Mouse (Mus musculus) MEL (cell line): ENCODE measurements around the gene Stx4a. TPM values are rescaled to one million over a fixed set of nuclear protein-coding genes. Genes with fewer than 3 reads are reported as not detected.

Experiments
- DNase-seq: peaks from one replicate; pipeline ENCODE4 v3.0.0; 2011; ENCODE audit warnings: low read depth, low spot score
- H3K27ac ChIP-seq: 2 replicates; pipeline ENCODE4 v1.5.1; 2012; ENCODE audit warnings: low read depth, mild to moderate bottlenecking, control low read depth, low read length, moderate library complexity; ENCODE audit not compliant: control insufficient read depth
- H3K27me3 ChIP-seq, 2 experiments: fragments of 150-350 bp in 1 of 2; sonication (generic) in 1 of 2; 2 replicates each; pipeline ENCODE4 v1.6.1; 2012; ENCODE audit warnings: low read length in 2 of 2, mild to moderate bottlenecking in 2 of 2, improper control_type of control experiment in 1 of 2, moderate library complexity in 1 of 2; ENCODE audit not compliant: insufficient read depth in 2 of 2, control insufficient read depth in 1 of 2
- H3K36me3 ChIP-seq, 2 experiments: 2 replicates each; pipeline ENCODE4 v1.6.1; 2012 to 2014; ENCODE audit warnings: low read length in 2 of 2, improper control_type of control experiment in 1 of 2, inconsistent platforms in 1 of 2, mild to moderate bottlenecking in 1 of 2; ENCODE audit not compliant: insufficient read depth in 2 of 2, control insufficient read depth in 1 of 2
- H3K4me1 ChIP-seq, 2 experiments: fragments of 150-350 bp in 1 of 2; sonication (generic) in 1 of 2; 2 replicates each; pipeline ENCODE4 v1.6.1; 2012; ENCODE audit warnings: low read length in 2 of 2, improper control_type of control experiment in 1 of 2, mild to moderate bottlenecking in 1 of 2; ENCODE audit not compliant: insufficient read depth in 2 of 2, control insufficient read depth in 1 of 2
- H3K4me3 ChIP-seq, 2 experiments: fragments of 150-350 bp in 1 of 2; sonication (generic) in 1 of 2; 2 replicates each; pipeline ENCODE4 v1.5.1; 2012; ENCODE audit warnings: low read depth in 2 of 2, low read length in 2 of 2, mild to moderate bottlenecking in 2 of 2, moderate library complexity in 2 of 2, control low read depth in 1 of 2, improper control_type of control experiment in 1 of 2; ENCODE audit not compliant: control insufficient read depth in 1 of 2, insufficient read depth in 1 of 2
- H3K79me2 ChIP-seq: 2 replicates; pipeline ENCODE4 v1.6.1; 2012; ENCODE audit warnings: mild to moderate bottlenecking, low read length, moderate library complexity; ENCODE audit not compliant: control insufficient read depth, poor library complexity, insufficient read depth
- H3K9ac ChIP-seq: 2 replicates; pipeline ENCODE4 v1.6.1; 2012; ENCODE audit warnings: low read depth, mild to moderate bottlenecking, control low read depth, low read length, moderate library complexity; ENCODE audit not compliant: control insufficient read depth, poor library complexity, severe bottlenecking
- H3K9me3 ChIP-seq: fragments of 150-350 bp; sonication (generic); replicated peaks from 2 replicates; pipeline ENCODE4 v1.6.1; 2012; ENCODE audit warnings: mild to moderate bottlenecking, low read length, improper control_type of control experiment, moderate library complexity; ENCODE audit not compliant: insufficient read depth
- CHD2 ChIP-seq: IDR thresholded peaks from 2 replicates; pipeline ENCODE4 v1.6.1; 2011; ENCODE audit warnings: low read length, improper control_type of control experiment
- EP300 ChIP-seq, 2 experiments: IDR thresholded peaks; 2 replicates each; pipeline ENCODE4 v1.6.1; 2011; ENCODE audit warnings: improper control_type of control experiment in 2 of 2, low read length in 2 of 2, low read depth in 1 of 2, mild to moderate bottlenecking in 1 of 2
- ETS1 ChIP-seq: IDR thresholded peaks from 2 replicates; pipeline ENCODE4 v1.6.1; 2012; ENCODE audit warnings: low read depth, mild to moderate bottlenecking, inconsistent platforms, low read length, improper control_type of control experiment, moderate library complexity
- HCFC1 ChIP-seq: IDR thresholded peaks from 2 replicates; pipeline ENCODE4 v1.6.1; 2012; ENCODE audit warnings: low read depth, mild to moderate bottlenecking, inconsistent platforms, low read length, improper control_type of control experiment, moderate library complexity
- JUND ChIP-seq: IDR thresholded peaks from 2 replicates; pipeline ENCODE4 v1.6.1; 2011; ENCODE audit warnings: low read depth, mild to moderate bottlenecking, improper control_type of control experiment, low read length
- MAX ChIP-seq: IDR thresholded peaks from 2 replicates; pipeline ENCODE4 v1.6.1; 2011; ENCODE audit warnings: low read length, improper control_type of control experiment
- MAZ ChIP-seq: IDR thresholded peaks from 2 replicates; pipeline ENCODE4 v1.6.1; 2012; ENCODE audit warnings: low read depth, mild to moderate bottlenecking, inconsistent platforms, low read length, improper control_type of control experiment
- MEF2A ChIP-seq: IDR thresholded peaks from 2 replicates; pipeline ENCODE4 v1.6.1; 2014; ENCODE audit warnings: low read depth, mild to moderate bottlenecking, inconsistent platforms, low read length, improper control_type of control experiment; ENCODE audit not compliant: poor library complexity, insufficient replicate concordance, severe bottlenecking; ENCODE audit errors: extremely low read depth
- MXI1 ChIP-seq: IDR thresholded peaks from 2 replicates; pipeline ENCODE4 v1.6.1; 2011; ENCODE audit warnings: mild to moderate bottlenecking, low read depth, low read length, improper control_type of control experiment
- MYC ChIP-seq: IDR thresholded peaks from 2 replicates; pipeline ENCODE4 v1.6.1; 2011; ENCODE audit warnings: low read depth, mild to moderate bottlenecking, low read length, improper control_type of control experiment, moderate library complexity
- NRF1 ChIP-seq: IDR thresholded peaks from 2 replicates; pipeline ENCODE4 v1.6.1; 2014; ENCODE audit warnings: low read depth, mild to moderate bottlenecking, inconsistent platforms, low read length, improper control_type of control experiment, moderate library complexity; ENCODE audit not compliant: poor library complexity, insufficient read depth, severe bottlenecking
- POLR2A ChIP-seq, 2 experiments: IDR thresholded peaks; 2 replicates each; pipeline ENCODE4 v1.6.1; 2011 to 2012; ENCODE audit warnings: low read length in 2 of 2, mild to moderate bottlenecking in 2 of 2, control low read depth in 1 of 2, improper control_type of control experiment in 1 of 2, low read depth in 1 of 2, moderate library complexity in 1 of 2; ENCODE audit not compliant: control insufficient read depth in 1 of 2, insufficient read depth in 1 of 2, poor library complexity in 1 of 2
- POLR2AphosphoS5 ChIP-seq: IDR thresholded peaks from 2 replicates; pipeline ENCODE4 v1.6.1; 2012; ENCODE audit warnings: low read depth, borderline replicate concordance, mild to moderate bottlenecking, inconsistent platforms, low read length, moderate library complexity, mixed read lengths
- RCOR1 ChIP-seq: IDR thresholded peaks from 2 replicates; pipeline ENCODE4 v1.6.1; 2012; ENCODE audit warnings: low read depth, mild to moderate bottlenecking, inconsistent platforms, low read length, improper control_type of control experiment
- TAL1 ChIP-seq: IDR thresholded peaks from 2 replicates; pipeline ENCODE4 v1.6.1; 2012; ENCODE audit warnings: mild to moderate bottlenecking, inconsistent platforms, low read length, moderate library complexity, mixed read lengths
- TCF12 ChIP-seq: IDR thresholded peaks from 2 replicates; pipeline ENCODE4 v1.6.1; 2014; ENCODE audit warnings: low read depth, mild to moderate bottlenecking, inconsistent platforms, low read length, improper control_type of control experiment, moderate library complexity
- USF2 ChIP-seq, 2 experiments: IDR thresholded peaks; 2 replicates each; pipeline ENCODE4 v1.6.1; 2011 to 2012; ENCODE audit warnings: improper control_type of control experiment in 2 of 2, low read length in 2 of 2, borderline replicate concordance in 1 of 2, inconsistent platforms in 1 of 2, low read depth in 1 of 2, mild to moderate bottlenecking in 1 of 2; ENCODE audit not compliant: insufficient read depth in 1 of 2
- ZKSCAN1 ChIP-seq: IDR thresholded peaks from 2 replicates; pipeline ENCODE4 v1.6.1; 2012; ENCODE audit warnings: low read depth, mild to moderate bottlenecking, inconsistent platforms, low read length, improper control_type of control experiment, moderate library complexity
- polyA plus RNA-seq, 2 experiments: library from polyadenylated mRNA; stranded (reverse) in 1 of 2; unstranded in 1 of 2; fragments of >175 nt in 1 of 2; fragments of >200 nt in 1 of 2; gene quantifications; 2 replicates each; pipeline versions ENCODE4 v1.2.1 to v1.2.4; 2012; ENCODE audit warnings: low replicate concordance in 2 of 2, low read depth in 1 of 2; ENCODE audit not compliant: insufficient read length in 2 of 2, insufficient read depth in 1 of 2, missing spikeins in 1 of 2
- total RNA-seq: library from RNA; depleted of rRNA; stranded (reverse); fragments of 300-350 nt; gene quantifications from 2 replicates; pipeline ENCODE4 v1.2.3, GENCODE M21; 2012

Stx4a gene
- total and polyA plus RNA-seq, 3 experiments = 47.8 to 121 TPM; not detected in 1

GRCm38 (mm10) chr7:127858258-127858657, 34.2 kb downstream of the Stx4a start (continued):
- no peak for TF ChIP-seq JUND
- peak; percentile 39 for TF ChIP-seq TAL1

DNA sequence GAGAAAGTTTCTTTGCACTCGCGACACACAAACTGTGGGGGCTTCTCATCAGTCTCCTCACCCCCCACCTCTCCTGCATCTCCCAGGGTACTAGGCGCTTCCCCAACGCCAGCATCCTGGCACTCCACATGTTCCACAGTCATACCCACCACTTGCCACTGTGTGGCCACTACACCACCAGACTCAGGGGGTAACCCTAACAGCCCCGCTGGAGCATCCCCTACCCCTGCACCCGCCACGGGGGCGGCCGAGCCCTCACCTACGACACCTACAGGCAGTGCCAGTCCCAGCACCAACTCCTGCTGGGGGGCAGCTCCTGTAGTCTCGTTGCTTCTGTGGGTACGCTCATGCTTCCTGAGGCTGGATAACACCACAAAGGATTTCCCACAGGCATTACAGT, 42.3 kb downstream of the Stx4a start:
- peaks cover 2 to 9% of the 10 kb centered on the region in 2 experiments; a peak in 3 of 4 replicates for H3K36me3 ChIP-seq
- no peaks in the 10 kb centered on the region for H3K9me3 ChIP-seq
- H3K4me3 ChIP-seq = no peak overlapping the region
- no peak overlapping the region for H3K9ac ChIP-seq
- H3K27ac ChIP-seq = no peak overlapping the region
- no peak for DNase-seq
- 0 out of 2 replicates have a peak, but pooled peaks cover 2% of the 10 kb centered on the region for H3K79me2 ChIP-seq
- H3K27me3 ChIP-seq = no peaks in the 10 kb centered on the region
- peaks cover 6 to 9% of the 10 kb centered on the region in 2 experiments for H3K4me1 ChIP-seq
- no peak for TF ChIP-seq RCOR1
- TF ChIP-seq MEF2A = no peak
- TF ChIP-seq EP300 (IDR thresholded peaks at IDR 0.05; ENCODE audit: low read depth in 1 of 2, low read length in 2 of 2) = no peak
- TF ChIP-seq POLR2A (IDR thresholded peaks at IDR 0.05; ENCODE audit: control insufficient read depth in 1 of 2, insufficient read depth in 1 of 2, low read depth in 1 of 2, low read length in 2 of 2, poor library complexity in 1 of 2) = no peak
- no peak for TF ChIP-seq CHD2
- TF ChIP-seq MXI1 = no peak
- no peak for TF ChIP-seq MAZ
- TF ChIP-seq ETS1 = no peak
- no peak for TF ChIP-seq MYC
- TF ChIP-seq TCF12 = no peak
- TF ChIP-seq HCFC1 = no peak
- no peak for TF ChIP-seq MAX
- no peak for TF ChIP-seq TAL1
- TF ChIP-seq USF2 (IDR thresholded peaks at IDR 0.05; ENCODE audit: borderline replicate concordance in 1 of 2, insufficient read depth in 1 of 2, low read depth in 1 of 2, low read length in 2 of 2) = no peak
- TF ChIP-seq ZKSCAN1 = no peak
- TF ChIP-seq NRF1 = no peak
- TF ChIP-seq JUND = no peak
- no peak for TF ChIP-seq POLR2AphosphoS5
